Mouse (Mus musculus) lung, embryonic 16.5 days (tissue): ENCODE results near the gene Zfp553. TPM values are rescaled to one million over a fixed set of nuclear protein-coding genes. Genes with fewer than 3 reads are reported as not detected.

Experiments
- polyA plus RNA-seq: library from polyadenylated mRNA; unstranded; fragments of >200 nt; fragmentation: Nextera tagmentation; extraction: Ambion mirVana; gene quantifications from 2 replicates; pipeline ENCODE4 v1.2.1, GENCODE M21; 2015

Gene Zfp553
- polyA plus RNA-seq, 1 experiment from 2014 or later: 27.7 TPM

Other genes starting within 250 kb of the Zfp553 start
- 14.9 and 17.9 TPM in 2 replicates for gene Mvp, start 218.4 kb upstream of the Zfp553 start, polyA plus RNA-seq
- 0.62 and 0.93 TPM in 2 replicates for gene Pagr1b, start 216.6 kb upstream of the Zfp553 start, polyA plus RNA-seq
- gene Pagr1a, start 215.7 kb upstream of the Zfp553 start, polyA plus RNA-seq: 45.9 and 67.2 TPM in 2 replicates
- gene Gm42742, start 212.0 kb upstream of the Zfp553 start, polyA plus RNA-seq: 39.1 and 63.1 TPM in 2 replicates
- 4.5 TPM in 2 replicates for gene Prrt2, start 211.8 kb upstream of the Zfp553 start, polyA plus RNA-seq
- gene Maz, start 206.0 kb upstream of the Zfp553 start, polyA plus RNA-seq: 38.6 and 46.1 TPM in 2 replicates
- 140 and 153 TPM in 2 replicates for gene Kif22, start 190.6 kb upstream of the Zfp553 start, polyA plus RNA-seq
- gene Zg16, start 145.7 kb upstream of the Zfp553 start, polyA plus RNA-seq: 7.1 TPM in 1 of 2 replicates, not detected in the other
- gene AI467606, start 141.7 kb upstream of the Zfp553 start, polyA plus RNA-seq: 11.5 and 12.8 TPM in 2 replicates
- gene Qprt, start 110.8 kb upstream of the Zfp553 start, polyA plus RNA-seq: 0.43 and 1.2 TPM in 2 replicates
- 0.44 and 0.70 TPM in 2 replicates for gene Spn, start 95.2 kb upstream of the Zfp553 start, polyA plus RNA-seq
- 53.9 and 54.0 TPM in 2 replicates for gene Cd2bp2, start 37.0 kb upstream of the Zfp553 start, polyA plus RNA-seq
- 20.5 and 23.8 TPM in 2 replicates for gene Tbc1d10b, start 24.6 kb upstream of the Zfp553 start, polyA plus RNA-seq
- 47.4 and 105 TPM in 2 replicates for gene Mylpf, start 24.2 kb upstream of the Zfp553 start, polyA plus RNA-seq
- 23.2 and 23.4 TPM in 2 replicates for gene Sept1, start 69 bp downstream of the Zfp553 start, polyA plus RNA-seq
- 36.9 and 48.7 TPM in 2 replicates for gene Zfp771, start 11.2 kb downstream of the Zfp553 start, polyA plus RNA-seq
- gene Dctpp1, start 27.6 kb downstream of the Zfp553 start, polyA plus RNA-seq: 138 and 147 TPM in 2 replicates
- gene Sephs2, start 41.0 kb downstream of the Zfp553 start, polyA plus RNA-seq: 49.6 and 54.5 TPM in 2 replicates
- gene Itgal, start 63.2 kb downstream of the Zfp553 start, polyA plus RNA-seq: 2.1 and 3.1 TPM in 2 replicates
- gene Zfp768, start 112.5 kb downstream of the Zfp553 start, polyA plus RNA-seq: 15.1 and 17.6 TPM in 2 replicates
- gene Zfp747, start 143.0 kb downstream of the Zfp553 start, polyA plus RNA-seq: 8.4 and 9.9 TPM in 2 replicates
- gene 9130019O22Rik, start 154.1 kb downstream of the Zfp553 start, polyA plus RNA-seq: 7.3 and 8.0 TPM in 2 replicates
- gene E430018J23Rik, start 160.6 kb downstream of the Zfp553 start, polyA plus RNA-seq: 5.7 and 6.6 TPM in 2 replicates
- 9.1 and 9.3 TPM in 2 replicates for gene Zfp764, start 173.8 kb downstream of the Zfp553 start, polyA plus RNA-seq
- gene Zfp688, start 189.0 kb downstream of the Zfp553 start, polyA plus RNA-seq: 24.9 and 25.3 TPM in 2 replicates
- gene Zfp689, start 216.1 kb downstream of the Zfp553 start, polyA plus RNA-seq: 6.4 and 6.7 TPM in 2 replicates
- gene Prr14, start 226.6 kb downstream of the Zfp553 start, polyA plus RNA-seq: 38.6 and 43.3 TPM in 2 replicates
- 9.9 and 11.1 TPM in 2 replicates for gene Fbrs, start 246.1 kb downstream of the Zfp553 start, polyA plus RNA-seq